In genomic region chr9:112098267-112098666, GRCm38 (mm10) we compare ENCODE assay signal across 32 mouse cellular contexts.
A peak's percentile ranks its signal among the peaks of the same experiment; 100 is the strongest.
DNase-seq lines count a peak whose midpoint lies in the region; ATAC-seq and TF ChIP-seq lines count a peak whose summit lies in the region.
"Had no signal": no experiment of that assay in that cellular context is flagged by ENCODE, and none has a peak within 500 bp of the region (broad histone marks: within the 10 kb centered on the region; RNA-seq: fewer than 3 reads in every experiment).

No protein-coding gene starts in this region.

- no peak overlapping the region for H3K4me3 ChIP-seq in kidney, embryonic 15.5 days (replicated peaks)
- H3K4me3 ChIP-seq in neural tube, embryonic 13.5 days: no peak overlapping the region
- no peak overlapping the region for H3K4me3 ChIP-seq in hindbrain, postnatal 0 days (ENCODE audit: low read length)
- H3K4me3 ChIP-seq: embryonic facial prominence, embryonic 13.5 days; forebrain, embryonic 10.5 days; heart, embryonic 10.5 days; heart, embryonic 15.5 days; limb, embryonic 10.5 days; limb, embryonic 15.5 days; liver, embryonic 13.5 days; megakaryocyte, embryonic 14.5 days; midbrain, embryonic 13.5 days had no signal

- H3K36me3 ChIP-seq in kidney, embryonic 15.5 days: no peaks in the 10 kb centered on the region
- no peaks in the 10 kb centered on the region for H3K36me3 ChIP-seq in neural tube, embryonic 13.5 days
- no peaks in the 10 kb centered on the region for H3K36me3 ChIP-seq in hindbrain, postnatal 0 days (ENCODE audit: insufficient read depth, low read length)
- H3K36me3 ChIP-seq: embryonic facial prominence, embryonic 13.5 days; forebrain, embryonic 10.5 days; heart, embryonic 10.5 days; heart, embryonic 15.5 days; limb, embryonic 10.5 days; limb, embryonic 15.5 days; liver, embryonic 13.5 days; midbrain, embryonic 13.5 days had no signal

- H3K4me2 ChIP-seq in kidney, embryonic 15.5 days: no peak overlapping the region
- H3K4me2 ChIP-seq in neural tube, embryonic 13.5 days: no peak overlapping the region
- H3K4me2 ChIP-seq in hindbrain, postnatal 0 days (ENCODE audit: low read depth, low read length): no peak overlapping the region
- H3K4me2 ChIP-seq: embryonic facial prominence, embryonic 13.5 days; heart, embryonic 15.5 days; limb, embryonic 15.5 days; liver, embryonic 13.5 days; midbrain, embryonic 13.5 days had no signal

- H3K9ac ChIP-seq in kidney, embryonic 15.5 days: no peak overlapping the region
- no peak overlapping the region for H3K9ac ChIP-seq in neural tube, embryonic 13.5 days
- H3K9ac ChIP-seq in hindbrain, postnatal 0 days (replicated peaks; ENCODE audit: low read length): no peak overlapping the region
- H3K9ac ChIP-seq: embryonic facial prominence, embryonic 13.5 days; forebrain, postnatal 0 days; heart, embryonic 15.5 days; limb, embryonic 15.5 days; liver, embryonic 13.5 days; midbrain, embryonic 13.5 days had no signal

- no peaks in the 10 kb centered on the region for H3K9me3 ChIP-seq in kidney, embryonic 15.5 days (replicated peaks)
- no peaks in the 10 kb centered on the region for H3K9me3 ChIP-seq in neural tube, embryonic 13.5 days
- no peaks in the 10 kb centered on the region for H3K9me3 ChIP-seq in hindbrain, postnatal 0 days (ENCODE audit: low read length)
- H3K9me3 ChIP-seq: embryonic facial prominence, embryonic 13.5 days; forebrain, embryonic 10.5 days; heart, embryonic 10.5 days; heart, embryonic 15.5 days; limb, embryonic 10.5 days; limb, embryonic 15.5 days; liver, embryonic 13.5 days; midbrain, embryonic 13.5 days had no signal

- no peak overlapping the region for H3K27ac ChIP-seq in kidney, embryonic 15.5 days
- H3K27ac ChIP-seq in neural tube, embryonic 13.5 days (replicated peaks): peak overlapping the region; percentile 70
- no peak overlapping the region for H3K27ac ChIP-seq in hindbrain, postnatal 0 days
- H3K27ac ChIP-seq: embryonic facial prominence, embryonic 13.5 days; forebrain, embryonic 10.5 days; heart, embryonic 10.5 days; heart, embryonic 15.5 days; limb, embryonic 10.5 days; limb, embryonic 15.5 days; liver, embryonic 13.5 days; midbrain, embryonic 13.5 days had no signal

- DNase-seq in kidney, adult 9 months: no peak
- DNase-seq in neural tube, embryonic 10.5 days (ENCODE audit: extremely low spot score, low spot score): no peak
- peak; percentile 42 for DNase-seq in hindbrain, postnatal 0 days (ENCODE audit: low spot score)
- DNase-seq in frontal cortex, postnatal 25 days (ENCODE audit: low spot score in 2 of 2): no peak
- DNase-seq: adrenal gland, adult 2 months; adrenal gland, postnatal 36 days; B cell, adult 2 months; cerebellum, adult 18-20 months; cerebellum, postnatal 10 days; forebrain, postnatal 0 days; gastrocnemius, postnatal 14 days; kidney, adult 18-20 months; kidney, postnatal 4 days; layer of hippocampus, adult 9-11 months; liver, embryonic 13.5 days; lung, adult 18-20 months; lung, postnatal 4 days; thymus, adult 2 months; thymus, postnatal 4 days had no signal

- no peak for TF ChIP-seq CTCF in hindbrain, postnatal 0 days (IDR thresholded peaks at IDR 0.05; ENCODE audit: low read depth)

- no peaks in the 10 kb centered on the region for H3K27me3 ChIP-seq in kidney, embryonic 15.5 days
- H3K27me3 ChIP-seq in neural tube, embryonic 13.5 days: no peaks in the 10 kb centered on the region
- no peaks in the 10 kb centered on the region for H3K27me3 ChIP-seq in hindbrain, postnatal 0 days (ENCODE audit: insufficient read depth, low read length)
- H3K27me3 ChIP-seq: embryonic facial prominence, embryonic 13.5 days; heart, embryonic 15.5 days; limb, embryonic 15.5 days; liver, embryonic 13.5 days; midbrain, embryonic 13.5 days had no signal

- 17% methylated on average over 6 of the region's 6 CpGs for WGBS in kidney, embryonic 15.5 days
- WGBS in neural tube, embryonic 13.5 days: 30% methylated on average over 6 of the region's 6 CpGs
- WGBS in hindbrain, postnatal 0 days: 60% methylated on average over 6 of the region's 6 CpGs

- peak; percentile 57; the same call in 1 of the 2 replicates for ATAC-seq in kidney, embryonic 15.5 days (replicated peaks; ENCODE audit: low FRiP score)
- peak; percentile 68 for ATAC-seq in neural tube, embryonic 13.5 days (ENCODE audit: low read depth)
- no peak for ATAC-seq in hindbrain, postnatal 0 days
- no peak for ATAC-seq in granulocyte monocyte progenitor cell, adult 5-6 weeks (replicated peaks; ENCODE audit: poor library complexity, severe bottlenecking)
- ATAC-seq: activated CD4-positive, CD25-positive, alpha-beta regulatory T cell, adult 4 months; forebrain, postnatal 0 days; lung, postnatal 0 days; midbrain, embryonic 13.5 days had no signal

- H3K4me1 ChIP-seq in kidney, embryonic 15.5 days: peaks cover 7% of the 10 kb centered on the region; the same call in 1 of the 2 replicates
- H3K4me1 ChIP-seq in neural tube, embryonic 13.5 days (replicated peaks): peaks cover 38% of the 10 kb centered on the region
- H3K4me1 ChIP-seq in hindbrain, postnatal 0 days (ENCODE audit: insufficient read depth, low read length): no peaks in the 10 kb centered on the region
- H3K4me1 ChIP-seq: heart, embryonic 10.5 days; heart, embryonic 15.5 days; limb, embryonic 10.5 days; limb, embryonic 15.5 days; liver, embryonic 13.5 days had no signal

Comparison
In these comparisons a context has a peak if more than half of its experiments do, and no peak if none do; other contexts are left out.
1. ATAC-seq: peak in kidney, embryonic 15.5 days (single experiment) and neural tube, embryonic 13.5 days (single experiment); none in hindbrain, postnatal 0 days (single experiment) and granulocyte monocyte progenitor cell, adult 5-6 weeks (single experiment).